Mouse (Mus musculus) embryonic stem cell, embryonic (primary cell): Measurements from ENCODE around the gene Alpl.

Source experiments
- CTCF ChIA-PET, 4 experiments: fragments of 300-600 bp in 2 of 4; fragments of 350-600 bp in 2 of 4; sonication (Branson Sonifier 250); formaldehyde crosslinking; loops; one replicate each; lab custom pipeline; 2022; ENCODE audit warnings: inconsistent platforms in 2 of 4; lab: Charles Lee
- POLR2A ChIA-PET, 4 experiments: fragments of 300-600 bp in 2 of 4; fragments of 350-600 bp in 2 of 4; sonication (Branson Sonifier 250); formaldehyde crosslinking; loops; one replicate each; lab custom pipeline; 2022; ENCODE audit warnings: antibody characterized with exemption in 4 of 4, inconsistent platforms in 1 of 4; lab: Charles Lee

Alpl gene

DNA sequence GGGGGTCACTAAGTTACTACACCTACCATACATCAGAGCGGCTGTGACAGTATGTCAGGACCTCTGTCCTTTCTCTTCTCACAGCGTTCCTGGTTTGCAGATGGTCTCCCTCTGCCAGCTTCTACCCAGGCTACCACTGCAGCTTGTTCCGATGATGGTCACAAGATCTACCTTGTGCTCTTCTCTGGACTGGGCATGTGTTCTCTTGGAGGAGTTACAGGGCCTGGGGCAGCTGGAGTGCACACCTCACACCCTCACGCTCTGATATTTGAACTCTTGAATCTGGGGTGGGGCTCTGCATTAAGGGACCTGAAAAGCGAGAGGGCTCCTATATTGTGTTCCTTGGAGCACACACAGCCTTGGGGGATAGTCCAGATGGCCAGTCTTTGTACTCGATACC, 10.9 kb downstream of the Alpl start:
- ChIA-PET CTCF (no interaction called here), POLR2A (interaction anchor here in 3 of 4 experiments (0.8 to 17.0 kb wide), 10 partner anchors 9 to 46 kb away, joined by 3 to 346 read pairs (median 4); partner anchors contain the start of gene Alpl (in 1 of the 3))

GRCm38 (mm10) chr4:137784741-137785140, 11.4 kb downstream of the Alpl start:
- POLR2A ChIA-PET = interaction anchor here in 3 of 4 experiments (0.7 to 17.0 kb wide), 13 partner anchors 9 to 46 kb away, joined by 3 to 346 read pairs (median 4); partner anchors contain the start of gene Alpl (in 1 of the 3)
- CTCF ChIA-PET = interaction anchor here in 3 of 4 experiments (0.7 to 1.2 kb wide), 4 partner anchors 17 to 608 kb away, joined by 3 to 6 read pairs (median 4); no protein-coding TSS in a partner anchor

DNA sequence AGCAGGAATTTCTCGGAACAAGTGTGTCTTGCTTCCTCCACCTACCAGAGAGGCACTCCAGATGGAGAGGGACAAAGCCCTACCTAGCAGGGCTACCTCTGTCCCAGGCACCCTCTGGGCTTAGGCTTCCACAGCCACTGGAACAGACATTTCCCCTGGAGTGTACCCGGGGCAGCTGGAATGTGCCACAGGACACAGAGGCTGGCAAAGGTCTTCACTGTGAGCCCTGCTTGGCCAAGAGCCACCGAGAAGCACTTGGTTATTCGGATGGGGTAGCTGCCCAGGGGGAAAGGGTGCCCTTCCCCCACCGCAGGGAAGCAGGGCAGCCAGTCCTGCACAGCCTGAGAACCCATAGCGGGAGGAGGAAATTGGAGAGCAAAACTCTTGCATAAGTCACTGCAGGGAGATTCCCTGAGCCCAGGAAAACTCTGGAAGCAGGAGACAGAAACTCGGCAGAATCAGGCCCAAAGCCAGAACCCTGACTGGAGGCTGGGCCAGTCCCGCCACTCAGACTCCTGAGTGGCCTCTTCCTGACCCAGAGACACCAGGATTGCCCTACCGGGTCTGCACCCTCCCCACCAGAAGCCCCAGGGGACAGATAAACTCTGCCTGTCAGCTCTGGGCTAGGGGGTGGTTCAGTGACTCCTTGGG, 12.5 kb downstream of the Alpl start:
- POLR2A ChIA-PET = interaction anchor here in 3 of 4 experiments (0.6 to 17.0 kb wide), 8 partner anchors 10 to 342 kb away, joined by 3 to 346 read pairs (median 4); partner anchors contain the start of gene Alpl (in 1 of the 3)
- CTCF ChIA-PET = interaction anchor here in 2 of 4 experiments (1.0 to 1.2 kb wide), 2 partner anchors 18 to 61 kb away, joined by 3 read pairs; no protein-coding TSS in a partner anchor

DNA sequence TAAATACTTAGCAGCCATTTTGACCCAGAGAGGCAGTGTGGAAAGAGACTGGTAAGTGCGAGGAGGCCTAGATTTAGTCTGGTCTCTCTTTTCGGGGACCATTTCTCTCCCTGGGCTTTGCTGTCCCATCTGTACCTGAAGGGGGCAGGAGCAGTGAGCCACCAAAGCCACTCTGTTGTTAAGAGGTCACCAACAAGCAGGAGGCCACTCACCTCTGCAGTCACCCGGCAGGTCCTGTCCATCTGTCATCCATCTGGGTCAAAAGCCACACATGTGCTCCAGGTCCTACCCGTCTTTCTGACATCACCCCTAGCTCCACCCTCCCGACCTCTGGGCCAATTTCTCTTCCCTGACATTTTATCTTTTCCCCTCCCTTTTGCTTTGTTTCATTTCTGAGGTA, 14.2 kb downstream of the Alpl start:
- CTCF ChIA-PET = no interaction called here
- POLR2A ChIA-PET = interaction anchor here in 3 of 4 experiments (0.6 to 17.0 kb wide), 9 partner anchors 7 to 732 kb away, joined by 3 to 346 read pairs (median 6); partner anchors contain the start of gene Alpl (in 1 of the 3)

DNA sequence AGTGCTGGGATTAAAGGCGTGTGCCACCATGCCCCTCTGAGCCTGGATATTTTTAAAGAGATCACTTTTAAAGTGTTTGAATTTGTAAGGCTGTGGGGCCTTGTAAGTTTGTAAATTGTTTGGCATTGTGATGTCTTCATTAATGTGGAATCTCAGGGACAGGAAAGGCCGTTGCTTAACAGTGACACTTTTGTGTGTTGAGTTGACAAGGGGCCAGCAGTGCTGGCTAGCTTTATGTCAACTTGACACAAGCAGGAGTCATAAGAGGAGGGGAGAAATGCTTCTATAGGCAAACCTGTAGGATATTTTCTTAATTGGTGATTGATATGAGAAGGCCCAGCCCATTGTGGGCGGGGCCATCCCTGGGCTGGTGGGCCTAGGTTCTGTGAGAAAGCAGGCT, 15.2 kb downstream of the Alpl start:
- POLR2A ChIA-PET = interaction anchor here in 2 of 4 experiments (0.6 to 17.0 kb wide), 11 partner anchors 8 to 139 kb away, joined by 3 to 346 read pairs (median 57); partner anchors contain the start of gene Alpl (in 2 of the 2)
- CTCF ChIA-PET = interaction anchor here in 1 of 4 experiments (1.0 kb wide), 1 partner anchor 9 kb away, joined by 3 read pairs; no protein-coding TSS in a partner anchor

- CTCF ChIA-PET = interaction anchor here (0.6 to 1.7 kb wide), 16 partner anchors 9 to 1112 kb away, joined by 3 to 13 read pairs (median 4); no protein-coding TSS in a partner anchor
- POLR2A ChIA-PET = interaction anchor here (0.7 to 17.0 kb wide), 67 partner anchors 8 to 641 kb away, joined by 3 to 346 read pairs (median 5); partner anchors contain the start of genes Alpl (in 2 of the 4), Hspg2 (in 2 of the 4), Usp48 (in 2 of the 4) and Ece1 (in 1 of the 4)
Measured at GRCm38 (mm10) chr4:137778397-137779184, 17.6 kb downstream of the Alpl start.

DNA sequence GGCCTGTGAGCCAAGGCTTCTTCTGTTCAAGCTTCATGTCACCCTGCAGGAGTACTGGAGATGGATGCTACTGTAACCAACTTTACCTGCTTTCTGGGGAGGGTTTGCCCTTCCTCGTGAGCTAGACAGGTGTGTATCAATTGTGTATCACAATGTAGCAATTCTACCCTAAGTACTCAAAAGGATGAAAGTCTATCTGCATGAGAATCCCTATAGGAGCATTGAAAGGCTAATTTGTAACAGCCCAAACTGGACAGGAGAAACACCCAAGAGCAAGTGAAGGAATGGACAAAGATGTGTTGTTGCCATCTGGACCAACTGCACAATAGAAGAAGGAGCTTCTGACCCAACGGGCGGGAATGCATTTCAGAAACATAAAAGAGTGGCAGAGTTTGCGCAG, 18.3 kb downstream of the Alpl start:
- POLR2A ChIA-PET = interaction anchor here (0.6 to 17.0 kb wide), 71 partner anchors 9 to 642 kb away, joined by 3 to 346 read pairs (median 5); partner anchors contain the start of genes Alpl (in 2 of the 4), Hspg2 (in 2 of the 4), Usp48 (in 2 of the 4) and Ece1 (in 1 of the 4)
- CTCF ChIA-PET = interaction anchor here (0.6 to 1.9 kb wide), 14 partner anchors 10 to 1112 kb away, joined by 3 to 13 read pairs (median 4); no protein-coding TSS in a partner anchor

- POLR2A ChIA-PET = interaction anchor here in 3 of 4 experiments (0.6 to 2.8 kb wide), 9 partner anchors 8 to 117 kb away, joined by 3 to 12 read pairs (median 3); no protein-coding TSS in a partner anchor
- CTCF ChIA-PET = interaction anchor here in 2 of 4 experiments (0.6 to 0.7 kb wide), 2 partner anchors 119 to 442 kb away, joined by 3 to 13 read pairs; partner anchors contain the start of gene Hp1bp3 (in 1 of the 2)
Measured at GRCm38 (mm10) chr4:137774505-137774904, 21.7 kb downstream of the Alpl start.

- CTCF ChIA-PET = interaction anchor here in 3 of 4 experiments (0.6 to 1.2 kb wide), 4 partner anchors 34 to 1728 kb away, joined by 3 to 13 read pairs (median 3); partner anchors contain the start of gene Hp1bp3 (in 1 of the 3)
Measured at GRCm38 (mm10) chr4:137774013-137774412, 22.2 kb downstream of the Alpl start.

GRCm38 (mm10) chr4:137773369-137773899, 22.8 kb downstream of the Alpl start:
- ChIA-PET CTCF (interaction anchor here in 1 of 4 experiments (1.2 kb wide), 1 partner anchor 34 kb away, joined by 3 read pairs; no protein-coding TSS in a partner anchor), POLR2A (interaction anchor here (0.6 to 2.8 kb wide), 12 partner anchors 15 to 386 kb away, joined by 3 to 13 read pairs (median 4); no protein-coding TSS in a partner anchor)

More at GRCm38 (mm10) chr4:137774013-137774412, 22.2 kb downstream of the Alpl start:
- POLR2A ChIA-PET = interaction anchor here in 3 of 4 experiments (0.6 to 2.8 kb wide), 16 partner anchors 8 to 118 kb away, joined by 3 to 12 read pairs (median 3); no protein-coding TSS in a partner anchor

DNA sequence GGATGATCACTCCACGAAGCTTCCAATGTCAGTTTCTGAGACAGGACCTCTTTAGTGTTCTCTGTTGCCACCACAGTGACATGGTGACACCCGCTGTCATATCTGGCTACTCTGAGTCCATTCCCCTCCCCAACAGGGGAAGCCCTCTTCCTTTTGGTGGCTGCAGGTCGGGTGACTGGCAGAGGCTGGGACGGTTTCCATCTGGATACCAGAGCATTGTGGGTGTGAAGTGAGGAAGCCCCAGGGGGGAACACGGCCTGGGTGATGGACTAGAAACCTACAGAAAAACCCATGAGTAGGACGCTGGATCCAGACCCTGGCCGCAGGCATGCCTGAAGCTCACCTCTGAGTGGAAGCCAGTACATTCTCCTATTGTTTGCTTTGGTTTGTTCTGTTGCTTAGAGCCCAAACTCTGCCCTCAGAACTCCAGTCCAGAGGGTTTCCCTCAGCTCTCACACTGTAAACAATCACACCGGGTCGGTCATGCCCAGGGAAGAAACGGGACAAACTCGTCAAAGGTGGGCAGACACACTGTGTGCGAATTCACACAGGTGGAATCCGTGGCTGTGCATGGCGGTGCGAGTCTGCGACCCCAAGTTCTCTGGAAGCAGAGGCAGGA, 23.6 kb downstream of the Alpl start:
- ChIA-PET POLR2A (interaction anchor here (0.6 to 5.5 kb wide), 24 partner anchors 8 to 387 kb away, joined by 3 to 26 read pairs (median 6); partner anchors contain the start of gene Hspg2 (in 1 of the 4)), CTCF (interaction anchor here in 2 of 4 experiments (0.6 to 1.7 kb wide), 3 partner anchors 8 to 247 kb away, joined by 3 to 6 read pairs (median 4); no protein-coding TSS in a partner anchor)

DNA sequence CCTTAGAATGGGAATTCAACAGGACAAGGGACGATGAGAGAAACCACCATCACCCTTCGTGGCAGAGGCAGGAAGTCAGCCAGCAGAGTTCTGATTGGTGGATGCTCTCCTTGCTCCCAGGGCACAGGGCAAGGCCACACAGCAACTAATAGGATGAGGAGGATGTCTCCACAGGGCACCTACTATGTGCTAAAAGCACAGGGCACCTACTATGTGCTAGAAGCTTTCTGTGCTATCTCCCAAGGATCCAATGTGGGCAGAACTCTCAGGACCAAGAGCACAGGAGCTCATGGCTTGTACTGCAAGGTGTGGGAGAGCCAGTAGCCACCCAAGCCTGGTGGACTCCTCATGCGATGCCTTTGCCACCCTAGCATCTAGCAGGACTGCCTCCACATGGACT, 24.4 kb downstream of the Alpl start:
- ChIA-PET POLR2A (interaction anchor here in 3 of 4 experiments (0.7 to 9.3 kb wide), 34 partner anchors 7 to 304 kb away, joined by 3 to 127 read pairs (median 5); partner anchors contain the start of gene Hspg2 (in 2 of the 3)), CTCF (interaction anchor here in 2 of 4 experiments (0.6 to 1.7 kb wide), 7 partner anchors 9 to 318 kb away, joined by 3 to 6 read pairs (median 3); no protein-coding TSS in a partner anchor)

DNA sequence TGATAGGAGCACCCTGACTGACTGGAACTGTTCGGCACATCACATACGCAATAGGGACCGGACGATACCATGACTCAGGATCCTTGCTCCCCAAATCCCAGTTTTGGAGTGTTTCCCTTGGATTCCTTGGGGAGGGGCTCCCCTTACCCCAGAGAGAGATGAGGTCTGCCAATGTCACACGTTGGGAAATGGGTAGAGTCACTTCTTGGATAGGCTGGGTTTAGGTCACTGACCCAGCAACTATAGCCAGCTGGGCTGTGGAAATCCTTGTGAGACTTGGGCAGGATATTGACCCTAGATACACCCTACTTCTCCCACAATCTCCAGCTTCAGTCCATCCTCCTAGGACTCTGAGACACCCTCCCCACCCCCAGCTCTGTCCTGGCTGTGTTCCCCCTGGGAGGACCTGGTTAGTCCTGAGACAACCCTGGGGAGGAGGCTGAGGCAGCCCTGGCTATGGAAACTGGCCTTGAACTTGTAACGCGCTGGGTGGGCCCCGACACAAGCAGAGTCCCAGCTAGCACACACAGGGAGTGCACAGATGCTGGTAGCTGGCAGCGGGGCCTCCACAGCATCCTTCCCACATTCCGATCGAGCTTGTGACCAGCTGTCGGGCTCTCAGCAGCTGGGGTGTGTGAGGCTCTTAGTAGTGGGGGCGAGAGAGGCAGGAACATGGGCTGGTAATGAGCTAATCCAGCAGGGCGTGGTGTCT, 25.1 kb downstream of the Alpl start:
- ChIA-PET CTCF (interaction anchor here in 3 of 4 experiments (0.6 to 1.7 kb wide), 10 partner anchors 9 to 317 kb away, joined by 3 to 6 read pairs (median 3); no protein-coding TSS in a partner anchor), POLR2A (interaction anchor here (0.7 to 9.3 kb wide), 43 partner anchors 8 to 303 kb away, joined by 3 to 127 read pairs (median 4); partner anchors contain the start of gene Hspg2 (in 2 of the 4))

DNA sequence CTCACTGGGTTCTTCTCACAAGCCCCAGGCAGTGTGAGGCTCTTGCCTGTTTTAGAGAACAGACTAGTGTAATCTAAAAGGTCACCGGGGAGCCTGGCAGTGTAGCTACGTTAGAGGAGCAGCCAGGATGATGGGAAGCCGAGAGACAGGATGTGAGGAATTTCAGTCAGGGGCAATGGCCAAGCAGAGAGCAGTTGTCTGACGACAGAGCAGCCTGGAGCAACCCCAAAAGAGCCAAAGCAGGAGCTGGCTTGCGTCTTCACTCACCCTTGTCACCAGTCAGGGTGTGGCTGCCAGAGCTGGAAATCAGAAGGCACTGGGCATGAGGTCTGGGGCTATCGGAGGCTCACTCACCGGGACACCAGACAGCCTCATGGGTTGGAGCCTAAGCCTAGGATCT, 26.5 kb downstream of the Alpl start:
- CTCF ChIA-PET = interaction anchor here in 3 of 4 experiments (0.7 to 2.2 kb wide), 6 partner anchors 25 to 82 kb away, joined by 3 to 7 read pairs (median 3); no protein-coding TSS in a partner anchor
- POLR2A ChIA-PET = interaction anchor here in 3 of 4 experiments (0.8 to 9.3 kb wide), 17 partner anchors 8 to 66 kb away, joined by 3 to 127 read pairs (median 7); no protein-coding TSS in a partner anchor

DNA sequence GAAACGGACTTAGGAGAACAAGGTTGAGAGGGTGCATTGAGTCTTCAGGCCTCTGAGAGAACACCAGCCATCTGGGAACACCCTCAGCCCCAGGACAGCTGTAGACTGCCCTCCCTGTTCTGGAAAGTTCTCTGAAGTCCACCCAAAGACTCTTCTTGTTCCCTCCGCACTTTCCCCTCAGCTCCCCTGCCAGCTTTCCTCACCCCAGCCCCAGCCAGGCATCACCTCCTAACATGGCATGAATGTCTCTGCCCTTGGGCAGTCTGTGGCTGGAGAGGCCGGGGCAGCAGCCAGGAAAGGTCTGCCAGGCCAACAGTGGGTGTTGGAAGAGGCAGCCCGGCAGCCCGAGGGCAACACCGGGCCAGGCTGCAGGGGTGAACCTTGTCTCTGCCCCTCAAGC, 27.4 kb downstream of the Alpl start:
- CTCF ChIA-PET = interaction anchor here in 3 of 4 experiments (0.7 to 2.2 kb wide), 4 partner anchors 25 to 67 kb away, joined by 3 to 7 read pairs (median 4); no protein-coding TSS in a partner anchor
- POLR2A ChIA-PET = interaction anchor here in 3 of 4 experiments (0.8 to 9.3 kb wide), 18 partner anchors 8 to 238 kb away, joined by 3 to 127 read pairs (median 6); no protein-coding TSS in a partner anchor
